Mouse (Mus musculus): ENCODE results near the gene Rmnd5a. TPM values are rescaled to one million over a fixed set of nuclear protein-coding genes. Genes with fewer than 3 reads are reported as not detected.
"Not testable (repeated sequence)": the region's sequence is repeated elsewhere in the genome, so short reads cannot be mapped to it uniquely, and the experiment has no call there.

Gene Rmnd5a
- polyA plus RNA-seq (2015; fragmentation: Nextera tagmentation; extraction: Ambion mirVana) = 11.4 and 12.3 TPM in 2 replicates

DNA sequence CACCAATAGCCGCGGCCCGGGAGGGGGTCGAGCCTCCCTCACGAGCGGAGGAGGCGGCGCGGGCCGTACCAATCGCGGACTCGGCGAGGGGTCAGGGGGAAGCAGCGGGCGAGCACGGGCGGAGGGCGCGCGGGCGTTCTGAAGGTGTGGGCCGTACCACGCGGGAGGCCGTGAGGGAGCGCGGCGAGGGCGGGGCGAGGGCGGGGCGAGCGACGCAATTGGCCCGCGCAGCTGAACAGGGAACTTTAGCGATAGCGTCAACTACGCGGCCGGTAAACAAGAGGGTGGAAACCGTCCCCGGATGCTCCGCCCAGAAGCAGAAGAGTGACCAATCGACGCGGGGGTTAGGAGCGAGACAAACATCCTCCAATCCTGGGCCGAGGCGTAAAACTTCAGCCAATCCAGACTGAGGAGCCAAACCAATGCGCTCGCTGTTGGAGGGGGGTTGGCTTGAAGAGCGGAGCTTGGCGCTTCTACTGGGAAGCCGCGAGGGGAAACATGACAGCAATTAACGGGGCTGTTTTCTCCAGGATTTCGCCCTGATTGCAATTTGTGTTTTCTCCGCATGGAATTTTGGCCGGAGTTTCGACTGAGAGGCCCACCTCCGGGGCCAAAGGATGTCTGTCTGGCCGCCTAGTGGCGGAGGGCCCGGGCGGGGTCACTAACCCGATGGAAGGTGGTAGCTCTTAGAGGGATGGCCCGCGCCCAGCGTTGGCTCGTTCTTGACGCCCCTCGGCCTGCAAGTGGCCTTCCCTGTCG is at the start of gene Rmnd5a:
Rmnd5a (minus strand) TSS at position 146 of the 759 bp plus-strand sequence.
- WGBS = under 1% methylated on average over 75 of the region's 75 CpGs
- ATAC-seq (ENCODE audit: low FRiP score, low TSS enrichment) = peak; percentile 99
- Histone ChIP-seq H3K4me2 (replicated peaks; ENCODE audit: low read depth, low read length) (peak within 1 kb of the TSS; percentile 96), H3K4me1 (ENCODE audit: insufficient read depth, low read length) (peaks cover 31% of the 10 kb centered on the region), H3K27ac (ENCODE audit: low read length) (peak within 1 kb of the TSS; percentile 99), H3K36me3 (ENCODE audit: insufficient read depth, low read length) (no peaks in the 10 kb centered on the region), H3K4me3 (ENCODE audit: low read length) (peak within 1 kb of the TSS; percentile 80), H3K27me3 (ENCODE audit: insufficient read depth, low read length) (no peaks in the 10 kb centered on the region), H3K9ac (replicated peaks; ENCODE audit: low read length) (peak within 1 kb of the TSS; percentile 94), H3K9me3 (ENCODE audit: low read length) (peaks cover 3% of the 10 kb centered on the region; the same call in 1 of the 2 replicates)

GRCm38 (mm10) chr6:71487966-71488365 is 47.5 kb upstream of the Rmnd5a start:
- no peaks in the 10 kb centered on the region for H3K27me3 ChIP-seq (ENCODE audit: insufficient read depth, low read length)
- no peaks in the 10 kb centered on the region for H3K36me3 ChIP-seq (ENCODE audit: insufficient read depth, low read length)
- no peak overlapping the region for H3K4me3 ChIP-seq (ENCODE audit: low read length)
- no peak overlapping the region for H3K9ac ChIP-seq (replicated peaks; ENCODE audit: low read length)
- 50% methylated on average over 3 of the region's 4 CpGs for WGBS
- no peak overlapping the region for H3K27ac ChIP-seq (ENCODE audit: low read length)
- ATAC-seq (ENCODE audit: low FRiP score, low TSS enrichment) = no peak
- H3K4me2 ChIP-seq (replicated peaks; ENCODE audit: low read depth, low read length) = no peak overlapping the region
- H3K4me1 ChIP-seq (ENCODE audit: insufficient read depth, low read length) = peaks cover 8% of the 10 kb centered on the region; the same call in 1 of the 2 replicates
- H3K9me3 ChIP-seq (ENCODE audit: low read length) = no peaks in the 10 kb centered on the region

DNA sequence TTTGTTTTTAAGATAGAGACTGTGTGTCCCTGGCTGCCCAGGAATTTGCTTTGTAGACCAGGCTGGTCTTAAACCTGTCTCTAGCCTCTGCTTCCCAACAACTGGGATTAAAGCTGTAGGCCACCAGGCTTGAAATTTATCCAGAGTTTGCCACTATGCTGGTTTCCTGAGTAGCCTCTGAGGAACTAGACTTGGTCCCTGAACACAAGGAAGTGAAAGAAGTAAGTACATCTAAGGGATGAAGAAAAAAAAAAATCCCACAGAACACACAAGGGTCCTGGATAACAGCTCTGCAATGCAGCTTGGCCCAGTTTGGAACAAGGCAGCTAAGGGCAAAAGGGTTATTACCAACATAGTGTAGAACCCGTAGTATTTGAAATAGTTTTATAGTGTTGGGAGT is 46.4 kb upstream of the Rmnd5a start:
- no peak overlapping the region for H3K4me3 ChIP-seq (ENCODE audit: low read length)
- no peaks in the 10 kb centered on the region for H3K9me3 ChIP-seq (ENCODE audit: low read length)
- H3K27me3 ChIP-seq (ENCODE audit: insufficient read depth, low read length) = no peaks in the 10 kb centered on the region
- H3K4me1 ChIP-seq (ENCODE audit: insufficient read depth, low read length) = no peaks in the 10 kb centered on the region
- H3K9ac ChIP-seq (replicated peaks; ENCODE audit: low read length) = no peak overlapping the region
- H3K27ac ChIP-seq (ENCODE audit: low read length) = no peak overlapping the region
- ATAC-seq (ENCODE audit: low FRiP score, low TSS enrichment) = no peak
- no peaks in the 10 kb centered on the region for H3K36me3 ChIP-seq (ENCODE audit: insufficient read depth, low read length)
- no peak overlapping the region for H3K4me2 ChIP-seq (replicated peaks; ENCODE audit: low read depth, low read length)
- WGBS = 74% methylated on average over 1 of the region's 1 CpGs

- Histone ChIP-seq H3K27ac (ENCODE audit: low read length) (no peak overlapping the region), H3K4me3 (ENCODE audit: low read length) (no peak overlapping the region), H3K4me1 (ENCODE audit: insufficient read depth, low read length) (no peaks in the 10 kb centered on the region), H3K9ac (replicated peaks; ENCODE audit: low read length) (no peak overlapping the region), H3K9me3 (ENCODE audit: low read length) (no peaks in the 10 kb centered on the region), H3K27me3 (ENCODE audit: insufficient read depth, low read length) (no peaks in the 10 kb centered on the region), H3K4me2 (replicated peaks; ENCODE audit: low read depth, low read length) (no peak overlapping the region), H3K36me3 (ENCODE audit: insufficient read depth, low read length) (no peaks in the 10 kb centered on the region)
- no peak for ATAC-seq (ENCODE audit: low FRiP score, low TSS enrichment)
- WGBS = 64% methylated on average over 2 of the region's 2 CpGs
Observed at GRCm38 (mm10) chr6:71486226-71486625, 45.8 kb upstream of the Rmnd5a start.

DNA sequence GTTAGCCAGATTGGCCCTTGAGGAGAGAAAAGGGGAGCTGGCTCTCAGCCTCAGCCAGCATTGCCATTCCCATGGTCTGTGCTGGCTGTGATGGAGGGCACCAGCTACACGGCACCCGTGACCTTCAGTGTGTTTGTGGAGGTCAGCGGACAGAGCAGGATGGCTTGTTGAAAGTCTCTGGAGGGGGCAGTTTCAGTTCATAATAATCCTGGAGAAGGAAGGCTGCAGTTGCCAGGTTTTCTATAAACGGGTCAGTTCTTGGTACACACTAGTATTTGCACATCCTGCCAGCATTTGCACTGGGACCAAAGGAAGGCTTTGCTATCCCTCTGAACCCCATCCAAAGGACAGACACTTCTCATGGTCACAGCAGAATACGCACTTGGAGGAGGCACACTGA is 44.8 kb upstream of the Rmnd5a start:
- Histone ChIP-seq H3K27ac (ENCODE audit: low read length) (no peak overlapping the region), H3K36me3 (ENCODE audit: insufficient read depth, low read length) (no peaks in the 10 kb centered on the region), H3K4me1 (ENCODE audit: insufficient read depth, low read length) (no peaks in the 10 kb centered on the region), H3K9ac (replicated peaks; ENCODE audit: low read length) (no peak overlapping the region), H3K4me2 (replicated peaks; ENCODE audit: low read depth, low read length) (no peak overlapping the region), H3K9me3 (ENCODE audit: low read length) (no peaks in the 10 kb centered on the region), H3K4me3 (ENCODE audit: low read length) (no peak overlapping the region), H3K27me3 (ENCODE audit: insufficient read depth, low read length) (no peaks in the 10 kb centered on the region)
- no peak for ATAC-seq (ENCODE audit: low FRiP score, low TSS enrichment)
- 84% methylated on average over 5 of the region's 5 CpGs for WGBS

DNA sequence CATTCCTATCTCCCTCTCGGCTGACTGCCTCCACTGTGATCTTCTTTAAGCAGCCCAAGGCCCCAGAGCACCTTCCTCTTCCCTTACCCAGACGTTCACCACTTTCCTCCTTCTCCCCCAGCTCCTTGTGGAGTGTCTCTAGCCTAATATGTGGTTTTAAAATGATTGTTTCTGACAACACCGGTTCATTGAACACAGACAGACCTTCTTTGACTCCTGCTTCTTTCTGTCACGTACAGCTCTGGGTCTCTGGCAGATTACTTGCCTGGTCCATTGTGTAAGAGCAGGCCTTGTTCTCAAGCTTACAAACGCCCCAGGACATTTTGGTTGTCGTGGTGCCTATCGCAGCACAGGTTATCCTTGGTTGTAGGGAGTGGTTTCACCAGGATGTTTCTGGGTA is 40.7 kb upstream of the Rmnd5a start:
- Histone ChIP-seq H3K4me2 (replicated peaks; ENCODE audit: low read depth, low read length) (no peak overlapping the region), H3K4me1 (ENCODE audit: insufficient read depth, low read length) (no peaks in the 10 kb centered on the region), H3K4me3 (ENCODE audit: low read length) (no peak overlapping the region), H3K27me3 (ENCODE audit: insufficient read depth, low read length) (no peaks in the 10 kb centered on the region), H3K9me3 (ENCODE audit: low read length) (no peaks in the 10 kb centered on the region), H3K27ac (ENCODE audit: low read length) (no peak overlapping the region), H3K36me3 (ENCODE audit: insufficient read depth, low read length) (no peaks in the 10 kb centered on the region), H3K9ac (replicated peaks; ENCODE audit: low read length) (no peak overlapping the region)
- WGBS = 61% methylated on average over 7 of the region's 7 CpGs
- ATAC-seq (ENCODE audit: low FRiP score, low TSS enrichment) = no peak

DNA sequence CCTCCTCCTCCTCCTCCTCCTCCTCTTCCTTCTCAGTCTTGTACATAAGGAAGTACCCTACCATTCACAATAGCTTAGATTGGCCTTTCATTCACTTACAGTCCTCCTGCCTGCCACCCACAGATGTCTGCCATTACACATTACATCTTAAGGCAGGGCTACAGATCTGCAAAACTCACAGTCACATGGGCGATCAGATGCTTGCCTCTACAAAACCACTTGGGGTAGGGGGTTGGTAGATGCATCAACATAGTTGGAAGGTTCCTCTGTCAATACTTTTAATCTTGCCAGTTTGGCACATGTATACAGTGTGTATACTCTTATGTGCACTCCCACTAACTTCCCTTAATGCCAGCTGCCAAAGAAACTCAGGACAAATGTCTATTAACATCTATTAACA is 39.7 kb upstream of the Rmnd5a start:
- H3K4me3 ChIP-seq (ENCODE audit: low read length) = no peak overlapping the region
- no peaks in the 10 kb centered on the region for H3K4me1 ChIP-seq (ENCODE audit: insufficient read depth, low read length)
- no peak overlapping the region for H3K4me2 ChIP-seq (replicated peaks; ENCODE audit: low read depth, low read length)
- H3K9ac ChIP-seq (replicated peaks; ENCODE audit: low read length) = no peak overlapping the region
- H3K27me3 ChIP-seq (ENCODE audit: insufficient read depth, low read length) = no peaks in the 10 kb centered on the region
- no peak overlapping the region for H3K27ac ChIP-seq (ENCODE audit: low read length)
- no peaks in the 10 kb centered on the region for H3K9me3 ChIP-seq (ENCODE audit: low read length)
- 100% methylated on average over 1 of the region's 1 CpGs for WGBS
- no peaks in the 10 kb centered on the region for H3K36me3 ChIP-seq (ENCODE audit: insufficient read depth, low read length)
- no peak for ATAC-seq (ENCODE audit: low FRiP score, low TSS enrichment)

- H3K4me1 ChIP-seq (ENCODE audit: insufficient read depth, low read length); H3K9me3 ChIP-seq (ENCODE audit: low read length); H3K4me2 ChIP-seq (replicated peaks; ENCODE audit: low read depth, low read length); H3K27me3 ChIP-seq (ENCODE audit: insufficient read depth, low read length); H3K36me3 ChIP-seq (ENCODE audit: insufficient read depth, low read length); H3K9ac ChIP-seq (replicated peaks; ENCODE audit: low read length); H3K4me3 ChIP-seq (ENCODE audit: low read length); H3K27ac ChIP-seq (ENCODE audit: low read length): not testable (repeated sequence)
- 0 out of 2 replicates have a peak, but pooled peaks have one; percentile 12 for ATAC-seq (ENCODE audit: low FRiP score, low TSS enrichment)
- WGBS = 94% methylated on average over 2 of the region's 2 CpGs
Observed at GRCm38 (mm10) chr6:71479588-71479987, 39.2 kb upstream of the Rmnd5a start.

GRCm38 (mm10) chr6:71478816-71479568 is 38.6 kb upstream of the Rmnd5a start:
- H3K9ac ChIP-seq (replicated peaks; ENCODE audit: low read length); H3K4me2 ChIP-seq (replicated peaks; ENCODE audit: low read depth, low read length); H3K27ac ChIP-seq (ENCODE audit: low read length); H3K9me3 ChIP-seq (ENCODE audit: low read length); H3K4me1 ChIP-seq (ENCODE audit: insufficient read depth, low read length); H3K27me3 ChIP-seq (ENCODE audit: insufficient read depth, low read length); ATAC-seq (ENCODE audit: low FRiP score, low TSS enrichment); H3K36me3 ChIP-seq (ENCODE audit: insufficient read depth, low read length); H3K4me3 ChIP-seq (ENCODE audit: low read length): not testable (repeated sequence)
- WGBS = 62% methylated on average over 8 of the region's 10 CpGs

GRCm38 (mm10) chr6:71476783-71477182 is 36.3 kb upstream of the Rmnd5a start:
- Histone ChIP-seq H3K9me3 (ENCODE audit: low read length) (no peaks in the 10 kb centered on the region), H3K27me3 (ENCODE audit: insufficient read depth, low read length) (no peaks in the 10 kb centered on the region), H3K36me3 (ENCODE audit: insufficient read depth, low read length) (no peaks in the 10 kb centered on the region), H3K27ac (ENCODE audit: low read length) (no peak overlapping the region), H3K4me2 (replicated peaks; ENCODE audit: low read depth, low read length) (no peak overlapping the region), H3K9ac (replicated peaks; ENCODE audit: low read length) (no peak overlapping the region), H3K4me1 (ENCODE audit: insufficient read depth, low read length) (no peaks in the 10 kb centered on the region), H3K4me3 (ENCODE audit: low read length) (no peak overlapping the region)
- no peak for ATAC-seq (ENCODE audit: low FRiP score, low TSS enrichment)
- WGBS = 76% methylated on average over 5 of the region's 5 CpGs
